Mouse (Mus musculus): ENCODE measurements around the gene Ggt7.
"Not testable (repeated sequence)": the region's sequence is repeated elsewhere in the genome, so short reads cannot be mapped to it uniquely, and the experiment has no call there.

Gene Ggt7

DNA sequence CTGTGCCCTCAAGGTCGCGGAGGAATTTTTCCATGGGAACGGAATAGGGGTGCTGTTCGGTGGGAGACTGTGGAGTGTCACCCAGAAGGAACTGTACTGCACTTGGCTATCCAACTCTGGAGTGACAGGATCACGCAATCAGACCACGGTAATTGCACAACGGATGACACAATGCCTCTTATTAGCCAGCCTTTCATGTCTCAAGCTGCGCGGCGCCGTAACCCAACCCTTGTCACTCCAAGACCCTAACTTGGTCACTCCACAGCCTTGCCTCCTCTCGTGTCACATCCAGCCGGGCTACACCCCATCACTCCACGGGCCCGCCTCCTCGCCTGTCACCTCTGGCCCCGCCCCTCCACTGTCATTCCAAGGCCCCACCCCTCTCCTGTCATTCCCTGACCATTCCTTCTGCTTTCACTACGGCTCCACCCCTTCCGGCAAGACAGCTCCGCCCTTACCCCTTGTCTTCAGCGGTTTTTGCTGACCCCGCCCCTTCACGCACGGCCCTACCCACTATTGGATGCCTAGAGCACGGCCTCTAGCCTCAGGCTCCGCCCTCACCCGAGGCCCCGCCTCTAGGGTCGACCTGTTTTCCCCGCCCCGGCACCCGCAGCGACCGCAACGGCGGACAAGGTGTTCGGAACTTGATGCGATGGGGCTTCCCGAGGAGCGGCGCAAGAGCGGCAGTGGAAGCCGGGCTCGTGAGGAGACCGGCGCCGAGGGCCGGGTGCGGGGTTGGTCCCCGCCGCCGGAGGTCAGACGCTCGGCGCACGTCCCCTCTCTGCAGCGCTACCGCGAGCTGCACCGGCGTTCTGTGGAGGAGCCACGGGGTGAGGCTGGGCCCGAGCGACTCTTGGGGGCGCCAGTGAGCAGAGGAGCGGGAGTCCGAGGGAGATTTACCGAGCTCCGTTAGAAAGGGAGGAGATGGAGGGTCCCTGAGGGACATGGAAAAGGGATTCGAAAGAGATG is at the start of gene Ggt7, which contains the start of gene Acss2:
Gene Ggt7, minus strand, starts transcription at position 783 of the 969 bp plus-strand sequence.
Gene Acss2, plus strand, starts transcription at position 494 of the 969 bp plus-strand sequence.
- DNase-seq (ENCODE audit: low spot score in 2 of 2): peak; percentile 98 to 99

DNA sequence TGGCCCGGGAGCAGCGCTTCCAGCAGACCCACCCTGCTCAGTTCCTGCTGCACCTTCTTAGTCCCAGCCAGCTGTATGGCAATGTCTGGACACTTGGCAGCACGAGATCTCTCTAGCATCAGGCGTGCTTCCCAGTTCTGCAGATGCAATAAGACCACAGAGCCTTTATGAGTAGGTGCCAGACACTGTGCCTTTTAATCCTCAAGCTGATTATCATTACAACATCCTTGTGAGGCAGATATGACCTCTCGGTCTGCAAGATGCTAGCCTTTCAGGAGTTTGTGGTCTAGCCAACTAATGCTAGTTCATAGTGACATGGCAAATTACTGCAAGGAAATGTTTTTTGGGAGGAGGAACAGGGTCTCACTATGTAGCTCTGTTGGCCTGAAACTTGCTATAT is 49.7 kb upstream of the Ggt7 start:
- no peak for DNase-seq (ENCODE audit: low spot score in 2 of 2)

DNA sequence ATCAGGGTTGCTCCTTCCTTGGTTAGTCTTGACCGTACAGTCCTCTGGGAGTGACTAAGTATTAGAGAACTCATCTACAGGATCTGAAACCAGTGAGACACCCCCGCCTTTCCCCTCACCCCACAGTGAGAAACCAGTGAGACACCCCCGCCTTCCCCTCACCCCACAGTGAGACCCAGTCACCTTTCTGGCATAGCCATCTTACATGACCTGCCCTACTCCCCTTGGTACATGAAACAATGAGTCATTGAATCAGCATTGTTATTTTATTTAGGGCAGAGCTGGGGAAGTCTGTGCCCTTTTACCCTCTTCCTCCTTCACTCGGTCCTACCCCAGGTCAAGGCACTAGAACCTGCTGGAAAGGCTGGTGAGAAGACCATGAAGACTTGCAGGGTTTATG is 44.9 kb upstream of the Ggt7 start:
- DNase-seq (ENCODE audit: low spot score in 2 of 2): peak; percentile 15 to 48

DNA sequence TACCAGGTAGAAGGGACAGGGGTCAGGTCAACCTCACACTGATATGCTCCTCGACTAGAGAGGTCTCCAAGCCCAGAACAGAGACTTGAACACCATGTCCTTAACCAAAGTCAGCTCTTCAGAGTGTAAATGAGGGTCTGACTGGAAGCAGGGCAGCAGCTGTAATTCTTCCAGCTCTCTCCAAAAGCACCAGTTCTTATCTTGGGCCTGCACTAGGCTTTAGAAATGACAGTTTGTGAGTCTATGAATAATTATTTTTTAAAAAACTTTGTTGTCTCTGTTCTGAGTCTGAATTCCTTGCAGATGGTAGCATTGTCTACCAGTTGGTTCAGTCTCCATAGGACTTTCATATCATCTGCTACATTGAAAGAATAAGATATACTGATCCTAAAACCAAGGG is 44.2 kb upstream of the Ggt7 start:
- no peak for DNase-seq (ENCODE audit: low spot score in 2 of 2)

GRCm38 (mm10) chr2:155554426-155554985 is 36.5 kb upstream of the Ggt7 start:
- DNase-seq (ENCODE audit: low spot score in 2 of 2): no peak

GRCm38 (mm10) chr2:155552949-155553354 is 34.9 kb upstream of the Ggt7 start:
- DNase-seq (ENCODE audit: low spot score in 2 of 2): no peak

- no peak for DNase-seq (ENCODE audit: low spot score in 2 of 2)
Measured at GRCm38 (mm10) chr2:155552336-155552735, 34.3 kb upstream of the Ggt7 start.

GRCm38 (mm10) chr2:155546955-155547354 is 28.9 kb upstream of the Ggt7 start:
- DNase-seq (ENCODE audit: low spot score in 2 of 2): no peak

GRCm38 (mm10) chr2:155540822-155541458 is 22.9 kb upstream of the Ggt7 start:
- DNase-seq (ENCODE audit: low spot score in 2 of 2): no peak

GRCm38 (mm10) chr2:155539696-155540095 is 21.7 kb upstream of the Ggt7 start:
- no peak for DNase-seq (ENCODE audit: low spot score in 2 of 2)

- DNase-seq (ENCODE audit: low spot score in 2 of 2): not testable (repeated sequence)
Measured at GRCm38 (mm10) chr2:155538463-155539057, 20.5 kb upstream of the Ggt7 start.

DNA sequence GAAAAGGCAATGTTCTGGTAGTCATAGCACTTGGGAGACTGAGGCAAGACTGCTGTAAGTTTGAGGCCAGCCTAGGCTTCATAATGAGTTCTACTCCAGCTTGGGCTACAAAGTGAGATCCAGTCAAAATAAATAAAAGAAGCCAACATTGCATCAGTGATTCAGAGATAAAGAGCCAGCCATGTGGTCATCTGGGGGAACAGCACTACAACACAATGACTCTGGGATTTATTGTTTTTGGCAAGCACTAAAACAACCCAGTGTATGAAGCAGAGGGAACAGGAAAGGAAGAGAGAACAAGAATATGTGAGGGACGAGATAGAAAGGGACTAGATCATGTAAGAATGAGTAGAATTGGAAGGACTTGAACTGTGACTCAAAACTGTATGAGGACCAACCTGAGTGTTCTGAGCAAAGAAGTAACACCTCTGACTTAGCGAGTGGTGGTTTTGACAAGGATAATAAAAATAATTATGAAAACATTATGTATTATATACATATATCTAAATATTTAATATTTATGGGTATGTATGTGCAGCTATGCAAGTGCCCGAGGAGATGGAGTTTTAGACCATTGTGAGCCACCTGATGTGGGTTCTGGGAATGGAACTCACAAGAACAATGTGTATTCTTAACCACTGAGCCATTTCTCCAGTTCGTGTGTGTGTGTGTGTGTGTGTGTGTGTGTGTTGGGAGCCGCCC is 19.9 kb upstream of the Ggt7 start:
- no peak for DNase-seq (ENCODE audit: low spot score in 2 of 2)

GRCm38 (mm10) chr2:155536292-155536691 is 18.3 kb upstream of the Ggt7 start:
- no peak for DNase-seq (ENCODE audit: low spot score in 2 of 2)

- no peak for DNase-seq (ENCODE audit: low spot score in 2 of 2)
Measured at GRCm38 (mm10) chr2:155527367-155527766, 9.3 kb upstream of the Ggt7 start.

GRCm38 (mm10) chr2:155524378-155524777 is 6.3 kb upstream of the Ggt7 start:
- no peak for DNase-seq (ENCODE audit: low spot score in 2 of 2)

- no peak for DNase-seq (ENCODE audit: low spot score in 2 of 2)
Measured at GRCm38 (mm10) chr2:155523706-155524105, 5.7 kb upstream of the Ggt7 start.

- DNase-seq (ENCODE audit: low spot score in 2 of 2): no peak
Measured at GRCm38 (mm10) chr2:155518531-155519270, 664 bp upstream of the Ggt7 start.

GRCm38 (mm10) chr2:155515941-155516340 is 2.1 kb downstream of the Ggt7 start:
- DNase-seq (ENCODE audit: low spot score in 2 of 2): peak; percentile 39 to 45

DNA sequence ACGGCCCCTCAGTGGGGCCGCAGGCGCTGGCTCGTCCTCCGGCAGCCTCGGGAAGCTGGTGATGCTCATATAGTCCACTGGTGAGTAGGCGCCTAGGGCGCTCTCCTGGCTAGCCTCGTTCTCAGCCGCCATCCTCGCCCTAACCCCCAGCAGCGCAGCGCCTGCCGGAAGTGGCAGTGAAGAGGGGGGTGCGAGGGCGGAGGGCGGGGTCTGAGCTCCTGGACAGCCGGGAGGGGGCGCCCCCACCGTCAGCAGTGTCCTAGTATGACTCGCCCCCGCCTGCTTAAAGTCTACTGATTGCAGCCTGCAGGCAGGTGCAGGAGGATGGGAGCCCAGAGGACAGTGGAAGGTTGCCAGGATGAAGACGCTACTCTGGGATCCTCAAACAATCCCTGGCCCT is 3.4 kb downstream of the Ggt7 start:
- peak; percentile 25 to 46 for DNase-seq (ENCODE audit: low spot score in 2 of 2)

GRCm38 (mm10) chr2:155513543-155513942 is 4.5 kb downstream of the Ggt7 start:
- DNase-seq (ENCODE audit: low spot score in 2 of 2): no peak

GRCm38 (mm10) chr2:155512479-155512878 is 5.6 kb downstream of the Ggt7 start:
- peak; percentile 37 to 40 for DNase-seq (ENCODE audit: low spot score in 2 of 2)
